Mouse (Mus musculus) bone marrow, adult 2 months (tissue): ENCODE results near the gene Tmem44.

Experiments
- CTCF ChIP-seq: fragments of 200-500 bp; IDR thresholded peaks from 2 replicates; pipeline ENCODE4 v1.5.1; 2011; ENCODE audit warnings: low read length, control low read depth; ENCODE audit not compliant: control insufficient read depth, insufficient read depth
- POLR2A ChIP-seq: fragments of 200-500 bp; IDR thresholded peaks from 2 replicates; pipeline ENCODE4 v1.6.1; 2011; ENCODE audit warnings: low read depth, mild to moderate bottlenecking, control low read depth, low read length, borderline replicate concordance; ENCODE audit not compliant: control insufficient read depth

DNA sequence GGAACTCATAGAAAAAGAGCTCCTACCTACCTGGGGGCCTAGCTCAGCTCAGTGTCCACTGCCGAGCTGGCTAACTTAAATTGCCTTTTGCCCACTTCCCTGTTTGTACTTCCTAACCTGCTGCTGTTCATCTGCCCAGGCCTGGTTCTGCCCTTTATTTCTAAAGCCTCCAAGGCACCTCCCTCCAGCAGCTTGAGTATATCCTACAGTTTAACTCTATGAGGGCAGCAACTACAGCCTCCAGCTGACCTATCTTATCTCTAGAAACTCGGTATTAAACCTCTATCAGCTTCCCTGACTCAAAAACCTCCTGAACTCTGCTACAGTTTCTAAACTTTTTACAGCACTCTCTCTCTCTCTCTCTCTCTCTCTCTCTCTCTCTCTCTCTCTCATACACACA is 78.7 kb downstream of the Tmem44 start:
- TF ChIP-seq CTCF (no peak), POLR2A (no peak)
